Mouse (Mus musculus) mesoderm, embryonic 11.5 days (tissue): ENCODE data around the gene Adgrf3.
"Not testable (repeated sequence)": the region's sequence is repeated elsewhere in the genome, so short reads cannot be mapped to it uniquely, and the experiment has no call there.

Experiments
- DNase-seq: peaks from one replicate; pipeline ENCODE4 v3.0.0-alpha.2; 2012; ENCODE audit warnings: low read depth, low spot score

Gene Adgrf3

DNA sequence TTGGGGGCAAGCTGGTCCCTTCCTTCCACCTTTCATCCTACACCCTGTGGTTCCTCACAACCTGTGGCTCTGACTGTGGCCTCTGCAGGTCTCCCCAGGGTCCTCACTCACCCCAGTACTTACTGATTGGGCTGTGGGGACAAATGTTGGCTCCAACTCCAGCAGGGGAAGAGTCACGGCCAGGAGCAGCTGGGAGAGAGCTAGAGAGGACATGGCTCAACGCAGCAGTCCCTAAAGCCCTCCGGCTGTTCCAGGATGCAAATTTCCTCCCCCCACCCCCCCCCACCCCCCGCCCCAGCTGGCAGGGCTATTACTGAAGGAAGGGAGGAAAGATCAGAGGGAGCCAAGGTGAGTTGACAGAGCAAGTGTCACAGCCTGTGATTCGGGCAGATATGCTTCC lies at the start of gene Adgrf3:
Gene Adgrf3, minus strand, starts transcription at position 230 of the 400 bp plus-strand sequence.
- DNase-seq = no peak

DNA sequence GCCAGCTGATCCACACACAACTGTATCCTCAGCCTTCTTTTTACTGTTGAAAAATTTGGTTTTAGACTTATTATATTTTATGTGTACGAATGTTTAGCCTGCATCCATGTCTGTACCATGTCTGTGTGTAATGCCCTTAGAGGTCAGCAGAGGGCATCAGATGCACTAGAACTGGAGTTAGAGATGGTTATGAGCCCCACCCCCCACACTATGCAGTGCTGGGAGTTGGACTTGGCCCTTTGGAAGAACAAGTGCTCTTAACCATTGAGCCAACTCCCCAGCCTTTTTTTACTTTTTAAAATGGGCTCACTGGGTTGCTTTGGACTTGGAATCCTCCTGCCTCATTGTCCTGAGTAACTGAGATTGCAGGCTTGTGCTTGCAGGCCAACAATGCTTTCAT lies 42.1 kb upstream of the Adgrf3 start:
- no peak for DNase-seq

DNA sequence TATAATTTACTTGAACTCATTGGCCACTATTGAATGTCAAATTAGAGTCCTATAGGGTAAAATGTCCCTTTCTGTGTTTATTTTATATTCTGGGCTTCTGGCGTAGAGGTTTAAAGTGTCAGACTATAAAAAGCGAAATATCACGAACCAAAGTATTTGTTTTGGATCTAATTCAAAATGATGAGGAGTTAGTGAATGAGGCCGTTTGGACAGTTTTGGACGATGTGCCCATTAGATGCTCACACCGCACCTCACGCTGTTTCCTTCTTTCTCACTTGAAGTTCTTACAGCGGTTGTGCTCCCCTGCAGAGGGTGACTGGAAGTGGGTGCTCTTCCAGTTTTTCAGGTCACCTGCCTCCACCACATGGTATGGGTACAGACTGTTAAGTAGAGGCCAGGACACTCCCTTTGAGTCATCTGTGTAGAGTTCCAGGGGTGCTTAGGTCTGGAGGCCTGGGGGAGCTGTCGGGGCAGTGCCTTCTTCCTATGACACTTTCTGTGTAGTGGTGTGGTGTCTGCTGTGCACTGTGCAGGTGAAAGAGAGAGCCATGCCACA lies 40.4 kb upstream of the Adgrf3 start:
- DNase-seq = no peak

DNA sequence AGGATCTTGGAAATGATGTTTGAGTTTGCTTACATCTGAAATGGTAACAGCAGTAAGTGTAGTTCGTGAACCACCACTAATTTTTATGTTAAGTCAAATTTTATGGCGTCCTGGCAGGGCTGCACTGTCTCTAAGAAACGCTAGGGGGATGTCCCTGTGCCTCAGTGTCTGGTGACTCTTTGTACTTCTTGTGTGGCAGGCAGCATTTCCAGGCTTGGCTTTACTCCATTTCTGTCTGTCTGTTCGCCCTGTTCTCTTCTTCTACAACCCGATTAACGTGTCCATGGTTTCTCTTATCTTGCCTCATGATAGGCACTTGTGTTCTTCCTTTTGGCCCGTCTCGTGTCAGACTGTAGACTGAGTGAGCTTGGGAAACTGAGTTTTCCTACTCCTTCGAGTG lies 38.2 kb upstream of the Adgrf3 start:
- peak; percentile 32 for DNase-seq

DNA sequence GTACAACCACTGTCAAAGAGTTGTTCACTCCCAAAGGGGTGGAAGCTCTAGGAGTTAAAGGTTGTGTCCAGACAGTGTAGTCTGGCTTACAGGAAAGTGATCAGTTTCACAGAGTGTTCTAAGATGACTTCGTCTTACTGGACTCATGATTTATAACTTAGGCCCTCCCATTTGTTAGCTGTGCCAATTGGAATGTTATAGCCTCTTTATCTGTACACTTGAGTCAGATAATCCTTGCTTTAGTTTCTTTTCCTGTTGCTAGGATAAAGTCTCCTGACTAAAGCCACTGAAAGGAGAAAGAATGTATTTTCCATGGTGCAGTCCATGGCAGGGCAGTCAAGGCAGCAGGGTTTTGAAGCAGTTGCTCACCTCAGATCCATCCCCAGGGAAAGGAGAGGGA lies 36.9 kb upstream of the Adgrf3 start:
- DNase-seq = no peak

DNA sequence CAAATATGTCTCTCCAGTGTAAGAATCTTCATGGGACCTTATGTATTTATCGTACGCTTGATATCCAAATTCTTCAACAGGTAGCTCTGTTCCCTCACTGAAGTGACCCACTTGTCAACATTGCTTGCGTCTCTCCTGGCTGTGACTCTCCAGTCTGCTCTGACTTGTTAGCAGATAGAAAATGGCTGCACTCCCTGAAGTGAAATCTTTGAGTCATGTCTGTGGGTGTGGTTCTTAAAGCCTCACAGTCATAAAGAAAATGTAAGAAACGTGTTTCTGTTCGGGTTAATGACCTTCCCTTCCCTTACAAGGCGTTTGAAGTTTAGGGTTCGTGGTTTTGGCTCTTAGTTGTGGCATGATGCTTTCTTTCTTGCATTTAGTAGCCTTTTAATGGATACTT lies 35.0 kb upstream of the Adgrf3 start:
- DNase-seq = no peak

DNA sequence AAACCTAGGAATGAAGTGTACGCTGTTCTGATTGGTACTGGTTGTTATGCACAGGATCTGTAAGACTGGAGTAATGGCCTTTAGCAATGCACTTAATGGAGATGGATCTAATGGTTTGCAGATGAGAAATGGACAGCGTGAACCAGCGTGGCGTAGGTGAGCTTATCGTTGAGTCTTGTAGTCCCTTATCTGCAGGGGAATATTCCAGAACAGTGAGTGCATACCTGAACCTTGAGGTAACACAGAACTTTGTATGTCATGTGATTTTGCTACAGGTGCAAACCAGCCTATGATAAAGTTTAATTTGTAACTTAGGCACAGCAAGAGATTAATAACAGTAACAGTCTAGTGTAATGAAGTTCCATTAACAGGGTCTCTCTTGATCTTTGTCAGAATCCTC lies 33.0 kb upstream of the Adgrf3 start:
- DNase-seq = no peak

DNA sequence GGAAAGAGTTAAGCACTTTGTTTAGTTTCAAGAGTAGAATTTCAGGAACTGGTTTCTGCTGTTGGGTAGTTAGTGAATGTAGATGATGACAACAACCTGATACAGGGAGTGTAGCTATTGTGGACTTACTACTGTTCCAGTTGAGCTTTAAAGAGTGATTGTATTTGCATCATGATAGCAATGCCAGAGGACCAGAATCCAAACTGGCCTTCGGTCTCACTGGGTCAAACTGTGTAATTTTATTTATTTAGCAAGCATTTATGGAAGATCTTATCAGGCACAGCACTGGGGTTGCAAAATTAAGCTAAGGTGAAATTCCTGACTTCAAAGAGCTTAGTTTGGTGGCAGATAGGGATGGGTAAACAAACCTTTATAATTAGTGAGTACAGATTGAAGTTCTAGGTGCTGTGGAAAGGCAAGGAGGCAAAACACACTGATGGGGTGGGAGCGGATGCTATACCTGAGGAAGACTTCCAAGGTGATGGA lies 30.2 kb upstream of the Adgrf3 start:
- DNase-seq = no peak

DNA sequence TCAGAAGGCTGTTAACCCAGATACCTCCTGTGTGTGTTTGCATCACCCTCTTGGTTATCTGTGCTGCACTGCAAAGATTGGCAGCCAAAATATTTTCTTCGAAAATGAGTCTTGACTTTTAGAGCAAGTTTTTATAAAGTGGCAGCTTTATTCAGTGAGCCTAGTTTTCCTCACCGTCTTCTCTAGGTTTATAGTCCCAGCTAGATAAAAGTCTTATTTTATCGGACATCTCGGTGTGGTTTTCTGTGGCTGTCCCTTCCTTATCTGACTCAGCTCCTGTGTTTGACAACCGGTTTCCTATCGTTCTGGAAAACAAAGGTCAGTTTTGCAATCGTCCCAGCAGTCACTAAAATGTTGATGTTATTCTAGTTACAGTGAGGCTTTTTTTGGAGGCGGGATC lies 28.5 kb upstream of the Adgrf3 start:
- no peak for DNase-seq

DNA sequence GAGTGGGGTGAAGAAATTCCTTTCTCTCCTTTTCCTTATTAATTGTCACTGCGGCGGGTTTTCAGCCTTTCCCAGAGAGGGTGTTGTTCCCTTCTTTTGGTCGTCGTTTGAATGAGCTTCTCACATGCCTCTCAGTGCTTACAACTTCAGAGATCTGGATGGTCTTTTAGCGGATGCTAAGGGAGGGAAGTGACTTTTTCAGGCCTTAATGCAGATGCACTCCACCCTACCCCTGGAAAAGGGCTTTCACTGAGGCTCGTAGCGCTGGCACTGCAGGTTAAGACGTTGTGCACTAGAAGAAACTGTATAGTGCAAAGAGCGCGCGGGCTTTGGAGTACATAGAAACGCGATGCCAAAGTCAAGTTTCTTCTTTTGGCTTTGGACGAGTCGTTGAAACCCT lies 27.5 kb upstream of the Adgrf3 start:
- peak; percentile 9 for DNase-seq

DNA sequence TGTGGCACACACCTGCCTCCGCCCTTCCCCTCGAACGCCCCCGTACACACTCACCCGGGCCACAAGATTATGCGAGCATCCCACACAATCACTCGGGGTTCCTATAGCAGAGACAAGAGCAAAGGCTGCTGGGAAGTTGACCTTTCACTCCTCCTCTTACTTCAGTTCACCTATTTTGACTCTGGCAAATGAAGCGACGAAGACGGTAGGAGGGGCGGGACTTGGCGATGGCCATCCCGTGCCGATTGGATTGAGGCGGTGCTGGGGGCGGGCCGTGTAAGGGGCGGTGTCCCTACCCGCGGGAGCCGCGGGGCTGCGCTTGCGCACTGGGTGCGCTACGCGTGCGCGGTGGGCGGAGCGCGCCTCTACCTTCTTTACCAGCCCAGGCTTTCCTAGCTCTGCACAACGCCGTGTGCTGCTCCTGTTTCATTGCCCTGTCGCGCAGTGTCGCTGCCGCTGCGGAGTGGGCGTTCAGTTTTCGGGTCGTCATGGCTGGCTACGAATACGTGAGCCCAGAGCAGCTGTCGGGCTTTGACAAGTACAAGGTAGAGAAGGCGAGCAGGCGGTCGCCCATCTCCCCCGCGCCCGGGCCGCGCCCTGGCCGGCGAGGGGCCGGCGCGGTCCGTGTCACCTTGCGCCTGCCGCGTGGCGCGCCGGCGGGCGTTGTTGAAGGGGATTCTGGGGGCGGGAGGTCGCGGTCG lies 26.9 kb upstream of the Adgrf3 start, which contains the start of gene Selenoi:
Gene Selenoi, plus strand, starts transcription at position 311 of the 701 bp plus-strand sequence.
- peak; percentile 98 for DNase-seq

DNA sequence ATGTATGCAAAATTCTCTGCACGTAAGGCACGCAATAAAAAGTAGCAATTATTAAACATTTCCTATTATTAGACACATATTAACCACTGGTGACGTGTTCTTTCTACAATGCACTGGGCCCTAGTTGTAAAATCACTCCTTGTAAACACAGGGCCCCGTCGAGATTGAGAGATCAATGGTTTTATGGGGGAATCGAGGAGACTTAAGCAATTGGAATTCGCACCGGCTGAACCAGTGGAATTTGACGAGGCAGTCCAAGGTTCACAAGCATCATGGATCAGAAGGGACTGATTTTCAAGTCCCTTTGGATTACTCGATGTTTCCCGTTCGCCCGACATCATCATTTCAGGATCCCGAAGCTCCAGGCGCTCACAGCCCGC lies 26.4 kb upstream of the Adgrf3 start:
- no peak for DNase-seq

DNA sequence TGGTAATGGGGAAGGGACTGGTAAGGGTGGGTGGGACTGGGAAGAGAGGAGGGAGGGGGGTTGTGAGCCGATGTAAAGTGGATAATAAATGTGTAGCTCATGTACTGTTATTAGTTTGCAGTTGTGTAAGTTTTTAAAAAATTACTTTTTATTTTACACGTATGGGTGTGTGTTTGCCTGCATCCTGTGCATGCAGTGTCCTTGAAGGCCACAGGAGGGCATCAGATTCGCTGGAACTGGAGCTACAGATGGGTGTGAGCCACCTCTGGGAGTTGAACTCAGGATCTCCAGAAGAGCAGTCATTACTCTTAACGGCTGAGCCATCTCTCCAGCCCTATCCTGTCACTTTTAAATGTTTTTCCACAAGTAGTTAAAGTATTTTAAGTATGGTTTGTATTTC lies 25.4 kb upstream of the Adgrf3 start:
- no peak for DNase-seq

DNA sequence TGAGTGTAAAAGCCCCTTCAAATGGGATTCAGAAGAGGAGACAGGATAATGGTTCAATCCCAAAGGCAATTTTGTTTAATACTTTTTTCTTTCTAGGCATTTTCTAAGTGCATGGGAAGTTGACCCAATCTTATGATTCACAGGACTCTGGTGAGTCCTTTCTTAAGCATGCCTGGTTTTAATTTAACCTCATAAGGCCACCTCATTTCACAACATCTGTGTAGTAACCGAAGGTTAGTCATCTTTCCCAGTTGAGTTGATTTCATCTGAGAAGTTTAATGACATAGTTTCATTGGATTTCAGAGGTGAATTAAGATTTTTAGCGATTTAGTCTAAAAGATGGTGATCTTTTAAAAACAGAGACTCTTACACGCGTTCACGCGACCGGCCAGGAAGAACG lies 17.2 kb upstream of the Adgrf3 start:
- no peak for DNase-seq

DNA sequence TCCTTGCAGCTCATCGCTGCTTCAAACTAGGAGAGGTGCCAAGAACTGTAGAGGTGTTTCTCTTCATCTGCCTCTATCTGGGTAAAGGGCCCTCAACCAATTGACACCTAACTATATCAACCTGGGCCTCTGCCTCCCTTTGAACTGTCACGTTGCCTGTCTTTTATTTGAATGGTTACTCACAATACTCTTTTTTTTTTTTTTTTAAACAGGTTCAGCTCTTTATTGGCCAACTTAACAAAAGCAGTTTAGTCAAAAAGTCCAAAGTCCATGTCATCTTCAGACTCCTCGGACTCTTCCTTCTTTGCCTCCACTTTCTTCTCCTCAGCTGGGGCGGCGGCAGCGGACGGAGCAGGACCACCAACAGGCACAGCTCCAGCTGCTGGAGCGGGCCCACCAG lies 15.1 kb upstream of the Adgrf3 start:
- no peak for DNase-seq

DNA sequence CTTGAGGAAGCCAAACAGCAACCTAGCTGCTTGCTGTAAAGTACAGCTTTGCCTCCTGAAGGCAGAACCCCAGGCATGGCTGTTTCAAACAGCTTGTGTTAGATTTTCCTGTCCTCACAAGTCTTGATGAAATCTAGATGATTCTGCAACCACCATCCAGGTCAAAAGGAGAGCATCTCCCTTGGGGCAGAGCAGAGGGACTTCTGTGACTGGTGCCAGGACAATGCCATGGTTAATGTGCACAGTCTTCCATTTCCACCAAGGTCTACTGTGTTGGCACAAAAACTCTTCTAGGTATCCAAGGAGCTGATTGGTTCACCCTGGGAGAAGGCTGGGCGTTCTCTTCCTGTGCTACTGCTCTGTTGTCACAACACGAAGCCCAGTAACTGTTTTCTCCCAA lies 14.2 kb upstream of the Adgrf3 start:
- DNase-seq = no peak

DNA sequence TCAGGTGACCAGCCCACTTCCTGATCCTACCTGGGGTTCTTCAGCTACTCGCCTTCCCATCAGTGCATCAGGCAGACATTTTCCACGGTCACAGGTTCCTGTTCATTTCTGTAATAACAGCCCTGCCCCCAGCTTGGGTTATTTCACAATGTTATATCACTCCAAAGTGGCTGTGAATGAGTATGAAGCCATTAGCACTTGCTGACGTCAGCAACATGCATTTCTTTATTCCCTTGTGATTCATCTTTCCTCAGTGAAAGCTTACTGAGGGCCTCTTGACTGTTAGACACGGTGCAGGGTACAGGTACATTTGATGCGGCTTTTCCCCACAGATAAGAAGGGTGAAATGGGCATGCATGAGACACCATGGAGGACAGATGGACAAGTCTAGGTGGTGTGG lies 10.4 kb upstream of the Adgrf3 start:
- DNase-seq = no peak

DNA sequence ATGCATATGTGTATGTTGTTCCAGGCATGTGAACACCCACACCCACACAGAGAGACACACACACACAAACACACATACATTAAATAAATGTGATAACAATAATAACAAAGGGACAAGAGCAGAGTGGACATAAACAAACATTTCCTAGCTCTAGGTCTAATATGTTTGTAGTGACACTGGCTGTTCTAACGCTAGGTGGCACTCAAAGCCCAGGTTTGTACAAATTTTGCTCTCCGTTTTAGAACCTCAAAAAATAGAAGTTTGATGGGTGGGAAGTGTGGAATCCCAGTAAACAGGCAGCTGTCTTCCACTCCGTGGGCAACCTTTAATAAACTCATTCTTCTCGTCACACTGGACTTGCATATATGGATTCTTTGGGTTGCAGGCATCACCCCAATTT lies 9.4 kb upstream of the Adgrf3 start:
- DNase-seq = peak; percentile 58

DNA sequence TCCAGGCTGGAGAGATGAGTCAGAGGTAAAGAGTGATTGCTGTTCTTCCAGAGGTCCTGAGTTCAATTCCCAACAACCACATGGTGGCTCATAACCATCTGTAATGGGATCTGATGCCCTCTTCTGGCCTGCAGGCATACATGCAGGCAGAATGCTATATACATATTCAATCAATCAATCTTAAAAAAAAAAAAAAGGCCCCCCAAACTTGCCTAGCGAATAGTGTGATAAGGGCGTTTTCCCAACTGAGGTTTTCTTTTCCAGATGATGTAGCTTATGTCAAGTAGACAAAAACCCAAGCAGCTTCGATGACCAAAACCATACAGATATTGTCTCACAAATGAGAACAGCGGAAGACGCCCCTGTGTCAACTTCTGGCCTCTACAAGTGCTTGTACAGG lies 5.2 kb upstream of the Adgrf3 start:
- DNase-seq = not testable (repeated sequence)

DNA sequence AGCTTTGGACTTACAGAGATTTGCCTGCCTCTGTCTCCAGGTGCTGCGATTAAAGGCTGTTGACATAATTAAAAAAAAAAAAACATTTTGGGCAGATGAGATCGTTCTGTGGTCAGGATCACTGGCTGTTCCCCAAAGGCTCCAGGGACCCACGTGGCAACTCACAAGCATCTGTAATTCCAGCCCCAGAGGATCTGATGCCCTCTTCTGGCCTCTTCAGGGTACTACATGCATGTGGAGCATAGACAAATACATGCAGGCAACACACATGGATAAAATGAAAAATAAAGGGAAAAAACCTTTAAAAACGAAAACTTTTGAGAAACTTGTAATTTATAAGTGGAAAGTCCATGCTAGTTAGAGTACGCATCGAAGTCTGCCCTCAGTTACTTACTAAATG lies 1.8 kb upstream of the Adgrf3 start:
- DNase-seq = peak; percentile 29

DNA sequence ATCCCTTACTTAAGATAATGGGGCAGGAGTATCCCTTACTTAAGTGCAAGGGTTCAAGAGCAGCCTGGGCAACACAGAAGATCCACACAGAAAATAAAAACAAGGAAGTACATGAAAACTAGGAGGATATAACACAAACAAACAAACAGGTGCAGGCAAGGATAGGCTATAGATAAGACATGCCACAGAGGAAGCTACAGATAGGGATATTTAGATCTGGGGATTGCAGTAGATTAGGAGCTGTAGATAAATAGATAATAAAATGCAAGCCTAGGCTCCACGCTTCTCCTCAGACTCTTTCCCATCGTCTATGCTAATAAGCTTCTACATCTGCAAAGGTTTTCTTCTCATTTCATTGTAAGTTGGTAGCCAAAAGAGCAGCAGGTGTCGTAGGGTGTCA lies 488 bp downstream of the Adgrf3 start:
- no peak for DNase-seq

DNA sequence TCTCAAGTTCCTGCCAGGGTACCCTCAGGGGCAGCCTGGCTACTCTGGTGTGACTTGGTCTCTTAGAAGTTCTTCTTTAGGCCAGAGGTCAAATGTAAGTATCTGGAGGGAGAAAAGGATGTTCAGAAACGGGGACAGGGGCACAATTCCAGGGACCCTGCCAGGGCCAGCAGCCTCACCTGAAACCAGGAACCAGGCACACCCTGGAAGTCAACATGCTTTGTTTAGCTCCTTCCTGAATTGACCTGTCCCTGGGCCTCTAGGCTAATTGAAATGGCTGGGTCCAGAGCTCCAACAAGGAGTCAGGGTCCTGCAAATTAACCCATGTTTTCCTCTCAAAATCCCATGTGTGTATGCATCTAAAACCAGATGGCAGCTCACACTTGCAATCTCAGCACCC lies 1.1 kb downstream of the Adgrf3 start:
- DNase-seq = no peak

DNA sequence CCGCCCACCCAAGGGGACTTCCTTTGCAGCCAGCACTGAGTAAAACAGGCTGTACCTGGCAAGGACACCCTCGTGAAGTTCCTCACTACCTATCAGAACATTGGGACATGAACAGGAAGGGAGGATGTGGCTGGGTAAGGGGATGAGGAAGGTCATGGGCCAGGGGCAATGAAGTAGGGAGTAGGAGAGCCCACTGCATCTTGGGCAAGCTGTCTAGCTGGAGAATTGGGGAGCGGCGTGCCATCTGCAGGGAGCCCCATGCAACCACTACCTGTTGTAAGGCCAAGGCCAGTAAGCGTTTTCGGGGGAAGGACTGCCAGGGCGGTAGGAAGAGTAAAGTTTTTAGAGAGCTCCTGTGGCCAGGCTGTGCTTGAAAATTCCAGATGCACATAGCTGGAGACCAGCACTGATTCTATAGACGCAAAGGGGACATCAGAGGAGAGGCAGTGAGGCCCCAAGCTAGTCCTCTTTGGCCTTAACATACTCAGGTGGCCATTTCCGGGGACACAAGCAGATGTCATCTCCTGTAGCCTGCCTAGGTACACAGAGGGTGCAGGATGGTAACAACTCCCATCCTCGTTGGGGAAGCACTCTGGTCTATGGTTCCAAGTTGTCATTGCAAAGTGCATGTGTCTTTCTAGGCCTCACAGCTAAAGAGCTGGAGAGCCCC lies 2.2 kb downstream of the Adgrf3 start:
- DNase-seq = no peak
